Mouse (Mus musculus) liver, adult 2 months (tissue): ENCODE measurements at regions not wholly inside any gene's neighbourhood (a gene's known extent, or its start where the extent isn't known, plus 50 kb on each side); places are given as distances from the start of the nearest gene placed in this dataset.

ENCODE experiments used
- CTCF ChIP-seq: fragments of 200-500 bp; IDR thresholded peaks from 2 replicates; pipeline ENCODE4 v1.5.1; 2011; ENCODE audit warnings: low read depth, low read length, control low read depth
- POLR2A ChIP-seq: fragments of 200-500 bp; IDR thresholded peaks from 2 replicates; pipeline ENCODE4 v1.6.1; 2011; ENCODE audit warnings: low read length, control low read depth; ENCODE audit not compliant: insufficient read depth; ENCODE audit errors: extremely low read depth

DNA sequence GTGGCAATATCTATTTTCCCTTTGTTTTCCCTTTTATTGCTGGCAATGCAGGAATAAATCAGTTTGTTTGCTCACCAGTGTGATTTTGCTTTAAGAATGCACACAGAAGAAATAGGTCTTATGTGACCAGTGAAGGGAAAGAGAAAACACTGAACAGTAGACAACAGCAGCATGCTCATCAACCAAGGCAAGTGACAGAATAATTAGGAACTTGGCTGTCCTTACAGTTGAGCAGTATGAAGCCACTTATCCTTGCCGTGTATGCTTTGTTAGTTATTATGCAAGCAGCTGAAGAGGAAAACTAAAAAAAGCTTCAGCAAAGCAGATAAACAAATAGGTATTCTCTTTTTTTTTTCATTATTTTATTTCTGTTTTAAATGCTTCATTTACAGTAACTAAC is 237.6 kb upstream of the Sphkap start:
- TF ChIP-seq CTCF: no peak
- no peak for TF ChIP-seq POLR2A
